Mouse (Mus musculus) adrenal gland, postnatal 25 days (tissue): ENCODE data around the gene Saal1. TPM values are rescaled to one million over a fixed set of nuclear protein-coding genes. Genes with fewer than 3 reads are reported as not detected.
"Not testable (repeated sequence)": the region's sequence is repeated elsewhere in the genome, so short reads cannot be mapped to it uniquely, and the experiment has no call there.

Experiments used
- DNase-seq: peaks from one replicate; pipeline ENCODE4 v3.0.0; 2021; ENCODE audit warnings: mixed read lengths
- long read RNA-seq: library from polyadenylated mRNA; stranded (forward); transcript quantifications from one replicate; pipeline ENCODE4 v2.0.0, GENCODE M21; 2021
- total RNA-seq: library from RNA; stranded (reverse); gene quantifications from 2 replicates; pipeline ENCODE4 v1.2.3, GENCODE M21; 2021

Gene Saal1
- 8.4 and 9.8 TPM in 2 replicates for total RNA-seq
- long read RNA-seq, full-length matches to known transcripts = 24 of 28 reads
- long read RNA-seq, partial matches to known transcripts = 3 of 28 reads
- long read RNA-seq, other reads (novel, unspliced or antisense) = 1 of 28 reads

DNA sequence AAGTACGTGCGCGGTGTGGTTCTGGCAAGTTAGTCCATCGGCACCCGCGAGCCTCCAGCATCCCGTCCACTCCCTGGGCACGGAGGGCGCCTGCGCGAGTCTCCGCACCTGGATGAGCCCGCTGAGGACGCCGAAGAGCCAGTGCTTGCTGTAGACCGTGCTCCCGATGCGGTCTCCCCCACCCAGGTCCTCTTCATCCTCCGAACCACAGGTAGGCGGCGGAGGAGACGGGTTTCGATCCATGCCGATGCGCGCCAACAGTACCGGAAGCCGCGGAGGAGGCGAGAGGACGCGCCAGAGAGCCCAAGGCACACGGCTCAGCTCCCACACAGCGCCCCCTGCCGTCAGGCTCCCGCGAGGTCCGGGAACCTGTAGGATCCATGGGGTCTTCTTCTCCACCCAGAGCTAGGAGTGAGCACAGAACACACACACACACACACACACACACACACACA is at the start of gene Saal1:
Gene Saal1, minus strand, starts transcription at position 291 of the 455 bp plus-strand sequence.
- DNase-seq = peak; percentile 90

DNA sequence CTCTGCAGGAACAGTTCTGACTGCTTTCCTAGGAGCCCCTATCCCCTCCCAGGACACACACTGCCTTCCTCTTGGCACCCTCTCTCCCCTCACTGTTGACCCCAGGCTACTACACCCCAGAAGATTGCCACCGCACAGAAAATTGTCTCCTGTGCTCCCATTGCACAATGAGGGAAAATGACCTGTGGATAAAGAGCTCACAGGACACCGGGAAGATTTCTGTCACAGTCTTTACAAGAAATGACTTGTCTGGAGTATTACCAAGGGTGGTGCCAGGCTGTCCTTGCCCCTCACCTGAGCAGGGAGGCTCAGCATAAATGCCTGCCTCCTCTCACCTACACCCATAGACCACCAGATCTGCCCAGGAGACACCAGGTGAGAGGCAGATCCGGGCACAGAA is 41.0 kb upstream of the Saal1 start, which contains the start of gene Saa2:
Gene Saa2, plus strand, starts transcription at position 301 of the 400 bp plus-strand sequence.
- DNase-seq = no peak

DNA sequence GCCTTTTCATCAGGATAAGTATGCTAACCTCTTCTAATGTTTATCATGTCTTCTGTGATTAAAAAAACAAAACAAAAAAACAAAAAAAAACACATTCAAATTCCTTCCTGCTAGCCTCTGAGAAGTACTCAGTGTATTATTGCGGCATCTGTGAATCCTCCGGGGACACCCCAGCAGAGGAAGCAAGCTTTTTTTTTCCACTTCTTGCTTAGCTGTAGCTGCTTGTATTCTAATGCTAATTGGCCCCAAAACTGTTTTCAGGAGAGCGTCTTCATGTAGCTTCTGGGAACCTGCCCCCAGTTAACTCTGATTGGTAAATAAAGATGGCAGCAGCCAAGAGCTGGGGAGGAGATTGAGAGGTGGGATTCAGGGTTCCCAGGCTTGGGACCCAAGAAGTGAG is 38.0 kb upstream of the Saal1 start:
- DNase-seq = no peak

DNA sequence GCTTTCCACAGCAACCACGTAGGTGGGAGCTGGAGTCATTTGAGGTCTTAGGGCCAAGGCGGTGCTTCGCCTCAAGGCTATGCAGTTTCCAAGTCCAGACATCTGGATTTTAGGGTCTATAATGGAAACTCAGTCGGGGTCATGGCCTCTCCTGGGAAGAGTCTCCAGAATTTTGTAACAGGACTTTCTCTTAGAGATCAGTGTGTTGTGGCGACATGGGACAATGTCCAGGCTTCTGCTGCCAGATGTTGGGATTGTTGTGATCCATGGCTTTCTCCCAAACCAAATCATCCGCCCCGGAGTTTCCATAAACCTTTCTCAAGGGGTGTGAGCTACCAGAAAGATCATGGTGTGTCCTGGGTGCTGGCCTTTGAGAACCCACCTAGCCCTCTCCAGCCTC is 35.9 kb upstream of the Saal1 start:
- no peak for DNase-seq

DNA sequence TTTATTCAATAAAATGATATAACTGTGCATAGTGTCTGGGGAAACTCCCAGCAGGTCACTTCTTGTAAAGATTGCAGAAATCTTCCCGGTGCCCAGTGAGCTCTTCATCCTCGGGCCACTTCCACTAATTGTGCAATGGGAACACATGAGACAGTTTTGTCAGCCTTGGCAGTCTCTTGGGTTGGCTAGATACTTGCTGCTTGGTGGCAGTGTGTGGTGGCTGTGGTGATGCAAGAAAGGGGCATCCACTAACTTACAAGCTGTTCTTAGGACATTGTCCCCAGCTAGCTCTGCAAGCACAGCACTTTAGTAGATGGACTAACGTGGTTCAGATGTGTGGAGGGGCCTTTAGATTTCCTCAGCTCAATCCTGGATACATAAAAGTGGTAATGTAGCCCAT is 35.3 kb upstream of the Saal1 start:
- DNase-seq = peak; percentile 22

DNA sequence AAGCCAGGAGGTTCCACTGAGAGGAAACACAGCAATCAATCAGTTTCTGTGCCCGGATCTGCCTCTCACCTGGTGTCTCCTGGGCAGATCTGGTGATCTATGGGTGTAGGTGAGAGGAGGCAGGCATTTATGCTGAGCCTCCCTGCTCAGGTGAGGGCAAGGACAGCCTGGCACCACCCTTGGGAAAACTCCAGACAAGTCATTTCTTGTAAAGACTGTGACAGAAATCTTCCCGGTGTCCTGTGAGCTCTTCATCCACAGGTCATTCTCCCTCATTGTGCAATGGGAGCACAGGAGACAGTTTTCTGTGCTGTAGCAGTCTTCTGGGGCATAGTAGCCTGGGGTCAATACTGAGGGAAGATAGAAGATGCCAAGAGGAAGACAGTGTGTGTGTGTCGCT is 32.4 kb upstream of the Saal1 start, which contains the start of gene Saa1:
Gene Saa1, minus strand, starts transcription at position 101 of the 400 bp plus-strand sequence.
- not testable (repeated sequence) for DNase-seq

DNA sequence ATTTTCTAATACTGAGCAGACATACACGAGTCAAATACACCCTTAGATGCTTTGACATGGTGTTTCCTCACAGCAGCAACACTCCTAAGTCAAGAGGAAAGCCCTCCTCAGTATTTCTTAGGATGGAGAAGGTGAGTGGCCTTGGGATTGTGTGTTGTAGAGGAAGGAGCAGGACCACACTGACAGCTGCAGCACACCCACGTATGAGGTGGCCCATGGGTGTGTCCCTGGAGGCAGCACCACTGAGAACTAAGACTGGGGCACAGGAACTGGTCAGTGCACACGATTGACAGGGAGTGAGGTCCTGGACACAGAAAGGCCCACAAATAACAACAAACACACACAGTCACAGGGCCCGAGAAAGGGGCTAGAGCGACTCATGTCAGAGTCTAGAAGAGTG is 29.6 kb upstream of the Saal1 start:
- DNase-seq = not testable (repeated sequence)

DNA sequence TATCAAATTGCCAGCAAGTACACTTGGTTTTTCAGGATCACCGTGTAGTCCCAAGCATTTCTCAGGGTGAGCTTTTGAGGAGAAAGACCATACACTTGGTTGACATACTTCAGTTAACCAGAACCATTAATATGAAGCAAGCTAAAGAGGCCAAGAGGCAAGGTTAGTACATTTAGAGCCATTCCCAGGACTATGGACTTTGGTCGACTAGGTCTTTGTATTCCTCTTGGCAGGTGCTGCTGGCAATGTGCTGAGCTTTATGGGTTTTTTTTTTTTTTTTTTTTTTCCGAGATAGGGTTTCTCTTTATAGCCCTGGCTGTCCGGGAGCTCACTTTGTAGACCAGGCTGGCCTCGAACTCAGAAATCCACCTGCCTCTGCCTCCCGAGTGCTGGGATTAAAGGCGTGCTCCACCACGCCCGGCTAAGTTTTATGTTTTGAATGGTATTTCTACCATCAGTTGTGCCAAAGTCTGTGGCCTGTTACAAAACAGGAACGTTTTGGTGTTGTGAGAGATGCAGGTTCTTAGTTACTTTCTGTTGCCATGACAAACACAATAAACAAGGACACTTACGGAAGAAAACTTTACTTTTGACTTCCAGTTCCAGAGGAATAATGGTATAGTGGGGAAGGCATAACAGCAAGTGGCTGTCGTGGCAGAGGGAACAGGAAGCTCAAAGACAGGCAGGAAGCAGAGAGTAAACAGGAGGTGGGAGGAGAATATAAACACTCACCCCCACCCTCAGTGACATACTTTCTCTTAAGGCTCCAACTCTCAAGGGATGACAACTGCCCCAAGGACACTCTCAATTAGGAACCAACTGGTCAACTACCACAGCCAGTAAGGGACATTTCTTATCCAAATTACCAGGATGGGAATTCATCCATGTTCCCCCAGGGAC is 28.3 kb upstream of the Saal1 start:
- no peak for DNase-seq

DNA sequence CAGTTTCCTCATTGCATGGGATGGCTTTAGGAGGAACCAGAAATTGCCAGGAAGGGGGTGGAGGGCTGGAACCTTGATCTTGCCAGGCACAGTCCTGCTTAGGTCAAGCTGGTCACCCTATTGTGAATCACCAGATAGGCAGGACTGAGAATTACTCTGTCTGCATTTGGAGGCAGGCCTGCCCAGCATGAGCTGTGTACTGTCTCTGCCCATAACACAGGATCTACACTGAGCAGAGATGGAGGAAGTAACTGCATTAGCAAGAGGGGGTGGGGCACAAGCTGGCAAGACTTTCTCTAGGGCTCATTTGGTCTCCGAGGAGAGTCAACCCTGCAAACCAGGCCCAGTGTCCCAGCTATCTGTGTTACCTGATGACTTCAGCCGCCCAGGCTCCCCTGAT is 24.5 kb upstream of the Saal1 start:
- DNase-seq = no peak

DNA sequence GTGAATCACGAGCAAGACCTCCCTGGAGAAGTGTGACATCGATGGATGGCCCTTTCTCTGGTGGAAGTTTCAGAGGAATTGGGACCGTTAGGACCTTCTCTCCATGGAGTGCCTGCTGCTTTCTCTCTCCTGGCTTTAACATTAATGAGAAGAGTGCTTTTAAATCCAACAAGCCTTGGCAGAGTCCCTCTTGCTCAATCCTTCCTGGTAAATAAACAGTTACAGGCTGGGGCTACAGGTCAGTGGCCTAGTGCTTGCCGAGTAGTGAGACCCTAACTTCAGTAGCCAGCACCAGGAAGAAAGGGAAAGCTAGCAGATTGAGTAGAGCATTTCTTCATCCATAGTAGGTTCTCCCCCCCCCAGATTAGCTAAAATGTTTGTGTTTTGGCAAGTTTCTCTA is 22.0 kb upstream of the Saal1 start, which contains the start of gene Saa4:
Gene Saa4, minus strand, starts transcription at position 146 of the 400 bp plus-strand sequence.
- no peak for DNase-seq

DNA sequence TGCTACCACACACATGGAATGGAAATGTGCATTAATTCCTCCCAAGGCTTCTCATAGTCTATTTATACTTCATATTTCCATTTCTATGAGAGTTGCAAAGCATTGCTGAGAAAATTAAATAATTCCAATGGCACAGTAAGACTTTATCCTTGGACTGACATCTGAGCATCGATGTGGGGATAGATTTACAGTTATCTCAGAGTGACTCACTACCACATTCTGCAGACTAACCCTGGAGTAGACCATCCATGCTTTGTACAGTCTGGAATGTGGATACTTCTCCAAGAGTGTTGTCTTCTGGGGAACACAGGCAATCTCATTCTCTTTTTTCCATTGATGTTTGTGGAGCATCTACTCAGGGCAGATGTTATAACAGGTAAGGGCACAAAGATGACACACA is 17.1 kb upstream of the Saal1 start:
- no peak for DNase-seq

DNA sequence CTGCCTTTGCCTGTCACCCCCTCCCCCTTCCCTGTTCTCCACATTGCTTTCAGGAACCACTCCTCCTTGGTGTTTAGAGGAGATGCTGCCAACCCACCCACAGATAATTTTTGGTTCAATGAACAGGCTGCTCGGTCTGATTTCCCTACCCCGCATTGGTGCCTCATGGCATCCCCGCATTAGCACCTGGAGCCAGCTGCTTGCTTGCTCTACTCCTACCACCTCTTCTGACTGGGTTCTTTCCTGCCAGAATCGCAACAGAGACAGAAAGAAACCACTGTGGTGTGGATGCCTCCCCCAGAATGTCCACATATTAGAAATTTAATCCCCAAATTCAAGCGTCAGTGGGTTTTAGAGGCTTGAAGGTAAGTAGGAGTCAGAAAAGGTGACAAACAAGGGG is 13.9 kb upstream of the Saal1 start:
- no peak for DNase-seq

DNA sequence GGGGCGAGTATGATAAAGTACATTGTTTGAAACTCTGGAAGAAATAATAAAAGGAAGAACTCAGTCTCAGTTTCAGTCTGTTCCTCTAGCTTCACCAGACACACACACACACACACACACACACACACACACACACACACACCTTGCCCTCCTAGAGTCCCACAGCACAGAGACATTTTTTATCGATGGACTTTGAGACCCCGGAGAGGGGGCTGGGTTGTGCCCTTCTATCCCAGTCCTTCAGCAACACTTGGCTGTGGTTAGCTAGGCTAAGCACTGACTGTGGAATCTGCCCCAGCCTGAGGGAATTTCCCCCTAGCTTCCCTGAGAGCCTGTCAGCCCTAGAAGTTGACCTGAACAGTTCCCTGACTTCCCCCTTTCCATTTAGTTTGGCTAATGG is 13.4 kb upstream of the Saal1 start:
- DNase-seq = no peak

DNA sequence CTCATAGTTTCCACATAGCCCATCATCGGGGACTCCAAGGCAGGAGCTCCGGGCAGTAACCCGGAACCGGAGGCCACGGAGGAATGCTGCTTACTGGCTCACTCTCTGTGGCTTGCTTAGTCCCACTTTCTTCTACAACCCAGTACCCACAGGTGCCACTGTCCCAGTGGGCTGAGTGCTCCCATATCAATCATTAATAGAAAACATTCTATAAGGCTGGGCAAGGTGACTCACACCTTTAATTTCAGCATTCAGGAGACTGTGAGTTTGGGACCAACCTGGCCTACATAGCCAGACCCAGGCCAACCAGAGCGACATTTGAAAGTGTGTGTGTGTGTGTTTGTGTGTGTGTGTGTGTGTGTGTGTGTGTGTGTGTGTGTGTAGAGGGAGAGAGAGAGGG is 12.9 kb upstream of the Saal1 start:
- DNase-seq = no peak

DNA sequence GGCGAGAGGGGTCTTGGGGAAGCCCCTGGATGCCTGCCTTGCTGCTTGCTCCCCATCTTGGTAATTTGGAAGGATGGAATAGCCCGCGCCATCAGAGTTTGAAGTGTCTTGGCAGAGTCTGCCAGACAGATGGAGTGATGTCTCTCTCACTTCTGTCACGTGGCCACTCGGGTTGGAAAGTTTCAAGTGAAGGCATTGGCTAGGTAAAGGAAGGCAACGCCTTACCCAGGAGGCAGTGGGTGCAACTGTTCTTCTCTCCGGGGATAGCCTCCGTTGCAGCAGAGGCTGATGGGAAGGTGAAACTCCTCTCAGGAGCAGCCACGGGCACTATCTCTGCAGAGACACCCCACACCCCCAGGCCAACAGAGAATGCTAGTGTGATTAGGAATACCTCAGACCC is 10.0 kb upstream of the Saal1 start:
- no peak for DNase-seq

DNA sequence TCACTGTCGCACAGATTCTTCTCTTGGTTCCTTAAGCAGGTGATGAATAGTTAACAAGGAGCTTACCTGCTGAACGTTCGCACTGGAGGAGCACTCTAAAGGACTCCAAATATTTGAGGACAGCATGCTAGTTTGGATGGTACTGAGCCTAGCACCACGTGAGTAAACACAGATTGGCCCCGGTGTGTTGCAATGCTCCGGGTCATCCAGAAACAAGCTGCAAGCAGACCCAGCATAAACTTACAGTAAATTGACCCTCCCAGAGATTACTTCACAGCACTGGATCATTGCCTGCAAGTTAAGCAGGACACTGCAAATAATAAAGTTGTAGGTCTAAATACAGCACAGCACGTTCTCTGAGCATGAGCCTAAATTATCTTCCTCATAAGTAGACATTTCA is 9.0 kb upstream of the Saal1 start:
- no peak for DNase-seq

DNA sequence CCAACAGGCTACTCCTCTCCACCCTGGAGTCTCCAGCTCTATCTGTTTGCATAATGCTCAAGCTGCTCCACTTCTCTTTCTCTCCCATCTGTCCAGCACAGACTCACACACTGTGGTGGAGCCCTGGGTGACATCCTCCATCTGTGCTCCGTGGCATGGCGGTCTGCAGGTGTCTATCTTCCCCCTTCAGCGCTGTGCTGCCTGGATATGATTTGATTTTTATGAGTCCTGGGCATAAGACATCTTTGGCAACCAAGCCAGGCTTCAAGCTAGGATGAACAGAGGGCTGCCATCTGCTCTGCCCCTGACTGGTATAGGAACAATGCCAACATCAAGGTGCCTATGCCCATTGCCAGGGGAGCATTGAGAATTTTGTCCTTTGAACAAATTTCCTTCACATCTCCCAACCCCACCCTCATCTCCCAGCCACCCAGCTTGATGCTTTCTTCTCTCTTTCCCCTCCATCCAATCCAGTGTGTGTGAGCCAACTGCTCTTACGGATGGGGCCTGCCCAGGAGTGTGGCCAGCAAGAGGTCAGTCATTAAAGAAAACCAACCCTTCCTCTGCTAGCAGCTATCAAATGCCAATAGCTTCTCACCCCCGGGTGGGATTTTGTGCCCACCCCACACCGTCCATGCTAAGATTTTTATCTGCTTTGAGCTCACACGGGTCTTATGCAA is 8.3 kb upstream of the Saal1 start:
- no peak for DNase-seq

DNA sequence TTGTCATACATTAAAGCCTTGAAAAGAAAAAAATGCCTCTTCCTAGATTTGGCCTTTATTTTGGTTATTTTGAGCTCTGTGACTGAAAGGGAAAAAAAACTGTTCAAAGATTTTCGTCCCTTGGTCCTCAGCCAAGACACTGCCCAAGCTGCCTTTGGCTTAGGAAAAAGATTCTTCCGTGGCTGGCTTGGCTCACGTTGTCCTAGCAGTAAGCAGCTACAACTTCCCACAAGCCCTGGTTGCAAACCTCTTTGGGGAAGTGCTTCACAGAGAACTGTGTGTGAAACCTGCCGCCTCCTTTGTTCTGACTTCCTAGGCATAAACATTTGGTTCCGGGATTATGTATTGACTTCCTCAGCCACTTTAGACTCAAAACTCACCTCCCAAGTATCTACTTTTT is 6.4 kb upstream of the Saal1 start:
- DNase-seq = peak; percentile 17

DNA sequence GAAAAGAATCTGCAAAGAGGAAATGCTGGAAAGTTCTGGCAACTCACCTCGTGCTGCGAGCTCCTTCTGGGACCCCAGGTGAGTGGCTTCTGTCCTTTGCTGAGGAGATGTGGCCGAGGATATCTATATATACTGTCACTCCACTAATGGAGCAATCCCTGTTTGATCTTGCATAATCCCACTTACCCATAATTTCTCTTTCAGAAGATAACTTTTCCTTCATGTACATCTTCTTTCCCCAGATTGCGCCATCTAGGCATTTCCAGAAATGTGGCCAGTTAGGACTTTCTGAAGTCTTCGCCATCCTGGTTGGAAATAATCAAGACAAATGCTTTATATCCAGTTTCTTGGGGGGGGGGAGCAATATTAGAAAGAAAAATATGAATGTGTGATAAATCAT is 5.1 kb upstream of the Saal1 start, which contains the start of gene Saa3:
Gene Saa3, minus strand, starts transcription at position 101 of the 400 bp plus-strand sequence.
- no peak for DNase-seq

DNA sequence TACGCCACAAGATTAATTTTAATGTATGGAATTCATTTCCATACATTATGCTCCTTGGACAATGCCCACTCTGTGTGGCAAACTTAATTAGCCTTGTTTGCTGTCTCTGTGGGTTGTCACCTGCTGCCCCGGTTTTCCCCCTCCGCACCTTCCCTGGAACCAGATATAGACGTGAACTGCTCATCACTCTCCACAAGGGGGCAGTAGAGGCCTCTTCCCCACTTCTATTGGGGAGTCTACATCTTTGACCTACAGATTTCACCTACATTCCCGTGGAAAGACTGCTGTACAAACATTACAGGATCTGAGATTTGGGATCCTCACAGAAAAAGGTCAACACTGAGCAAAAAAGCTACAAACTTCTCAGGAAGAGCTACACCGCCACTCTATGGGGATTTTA is 4.0 kb upstream of the Saal1 start:
- peak; percentile 62 for DNase-seq

DNA sequence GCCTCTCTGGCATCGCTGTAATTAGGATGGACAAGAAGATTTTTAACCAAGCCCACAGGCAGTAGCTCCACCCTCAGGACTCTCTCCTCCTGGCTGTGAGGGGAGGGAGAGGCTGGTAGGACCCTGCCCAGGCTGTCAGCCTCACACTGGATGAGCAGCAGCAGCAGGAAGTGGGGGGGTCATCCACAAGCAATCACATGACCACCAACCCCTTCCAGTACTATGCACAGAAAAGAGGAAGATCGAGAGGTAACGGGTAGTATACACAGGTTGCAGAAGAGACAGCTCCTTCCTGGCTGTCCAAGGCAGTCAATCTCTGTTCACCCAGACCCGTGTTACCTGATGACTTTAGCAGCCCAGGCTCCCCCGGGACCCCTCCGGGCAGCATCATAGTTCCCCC is 1.8 kb upstream of the Saal1 start:
- no peak for DNase-seq

DNA sequence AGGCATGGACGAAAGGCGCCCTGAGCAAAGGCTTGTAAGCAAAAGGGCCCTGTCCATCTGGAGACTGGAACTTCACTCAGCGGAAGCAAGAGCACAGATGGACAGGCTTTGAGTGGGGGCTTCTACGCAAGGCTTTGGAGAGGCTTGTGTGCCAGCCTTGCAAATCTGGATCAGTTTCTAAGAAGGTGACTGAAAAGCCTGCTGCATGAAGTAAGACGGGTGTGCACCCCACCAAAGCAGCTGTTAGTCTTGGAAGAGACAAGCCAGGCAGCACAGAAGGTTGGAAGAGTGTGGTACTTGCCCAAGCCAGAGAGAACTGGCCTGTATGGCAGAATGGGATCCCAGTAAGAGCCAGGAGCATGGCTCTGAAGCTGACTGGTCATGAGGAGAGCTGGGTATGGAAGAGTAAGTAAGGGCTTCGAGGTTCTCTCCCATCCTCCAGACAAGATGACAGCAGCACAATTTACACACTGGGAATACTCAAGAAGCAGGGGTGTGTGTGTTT is 9.9 kb downstream of the Saal1 start:
- no peak for DNase-seq

DNA sequence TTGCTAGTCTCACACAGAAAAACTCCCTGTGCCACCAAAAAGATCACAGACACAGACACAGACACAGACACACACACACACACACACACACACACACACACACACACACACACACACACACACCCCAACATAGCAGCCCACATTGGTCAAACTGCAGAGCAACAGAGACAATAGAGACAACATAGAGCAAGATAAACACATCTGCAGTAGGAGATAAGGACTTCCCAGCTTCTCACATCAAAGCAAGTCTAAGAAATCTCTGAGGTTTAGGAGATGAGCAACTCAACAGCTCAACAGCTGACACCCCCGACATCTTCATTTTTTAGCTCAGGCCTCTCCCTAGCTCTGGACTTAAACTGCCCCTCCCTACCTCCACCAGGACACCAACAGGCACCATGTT is 13.7 kb downstream of the Saal1 start:
- DNase-seq = no peak
